Mouse (Mus musculus): ENCODE results near the gene Catip.
"Not testable (repeated sequence)": the region's sequence is repeated elsewhere in the genome, so short reads cannot be mapped to it uniquely, and the experiment has no call there.

Catip gene

GRCm38 (mm10) chr1:74384525-74384924 lies 22.6 kb downstream of the Catip start:
- no peak for DNase-seq (ENCODE audit: low spot score in 2 of 2)

GRCm38 (mm10) chr1:74385064-74385463 lies 23.2 kb downstream of the Catip start:
- DNase-seq (ENCODE audit: low spot score in 2 of 2), result no peak

GRCm38 (mm10) chr1:74385531-74385930 lies 23.6 kb downstream of the Catip start:
- no peak for DNase-seq (ENCODE audit: low spot score in 2 of 2)

- DNase-seq (ENCODE audit: low spot score in 2 of 2), result no peak
Observed at GRCm38 (mm10) chr1:74386363-74386713, 24.4 kb downstream of the Catip start.

GRCm38 (mm10) chr1:74386714-74387385 lies 24.9 kb downstream of the Catip start:
- peak; percentile 87 to 92 for DNase-seq (ENCODE audit: low spot score in 2 of 2)

GRCm38 (mm10) chr1:74387386-74387988 lies 25.6 kb downstream of the Catip start:
- DNase-seq (ENCODE audit: low spot score in 2 of 2), result no peak

- no peak for DNase-seq (ENCODE audit: low spot score in 2 of 2)
Observed at GRCm38 (mm10) chr1:74388398-74388920, 26.6 kb downstream of the Catip start.

GRCm38 (mm10) chr1:74389831-74390286 lies 28.0 kb downstream of the Catip start:
- peak; percentile 49 to 63 for DNase-seq (ENCODE audit: low spot score in 2 of 2)

- DNase-seq (ENCODE audit: low spot score in 2 of 2), result peak; percentile 63 to 77
Observed at GRCm38 (mm10) chr1:74390287-74390906, 28.5 kb downstream of the Catip start.

GRCm38 (mm10) chr1:74390924-74391748 lies 29.2 kb downstream of the Catip start, which contains the start of gene Ctdsp1:
Gene Ctdsp1 (plus strand): TSS chr1:74391509.
- peak; percentile 93 for DNase-seq (ENCODE audit: low spot score in 2 of 2)

- DNase-seq (ENCODE audit: low spot score in 2 of 2), result peak; percentile 74 to 77
Observed at GRCm38 (mm10) chr1:74391844-74392441, 30.0 kb downstream of the Catip start.

- no peak for DNase-seq (ENCODE audit: low spot score in 2 of 2)
Observed at GRCm38 (mm10) chr1:74392446-74392994, 30.6 kb downstream of the Catip start.

- no peak for DNase-seq (ENCODE audit: low spot score in 2 of 2)
Observed at GRCm38 (mm10) chr1:74393010-74393409, 31.1 kb downstream of the Catip start.

GRCm38 (mm10) chr1:74393697-74394096 lies 31.8 kb downstream of the Catip start:
- no peak for DNase-seq (ENCODE audit: low spot score in 2 of 2)

- no peak for DNase-seq (ENCODE audit: low spot score in 2 of 2)
Observed at GRCm38 (mm10) chr1:74394311-74394710, 32.4 kb downstream of the Catip start.

GRCm38 (mm10) chr1:74394858-74395257 lies 33.0 kb downstream of the Catip start:
- no peak for DNase-seq (ENCODE audit: low spot score in 2 of 2)

GRCm38 (mm10) chr1:74395290-74395689 lies 33.4 kb downstream of the Catip start:
- DNase-seq (ENCODE audit: low spot score in 2 of 2), result no peak

GRCm38 (mm10) chr1:74396456-74397222 lies 34.7 kb downstream of the Catip start:
- DNase-seq (ENCODE audit: low spot score in 2 of 2), result not testable (repeated sequence)

- peak; percentile 72 to 78 for DNase-seq (ENCODE audit: low spot score in 2 of 2)
Observed at GRCm38 (mm10) chr1:74397268-74397918, 35.5 kb downstream of the Catip start.

All from thymus, postnatal 10 days (tissue).